ENCODE assay signal across 12 mouse cellular contexts in the genomic region with DNA sequence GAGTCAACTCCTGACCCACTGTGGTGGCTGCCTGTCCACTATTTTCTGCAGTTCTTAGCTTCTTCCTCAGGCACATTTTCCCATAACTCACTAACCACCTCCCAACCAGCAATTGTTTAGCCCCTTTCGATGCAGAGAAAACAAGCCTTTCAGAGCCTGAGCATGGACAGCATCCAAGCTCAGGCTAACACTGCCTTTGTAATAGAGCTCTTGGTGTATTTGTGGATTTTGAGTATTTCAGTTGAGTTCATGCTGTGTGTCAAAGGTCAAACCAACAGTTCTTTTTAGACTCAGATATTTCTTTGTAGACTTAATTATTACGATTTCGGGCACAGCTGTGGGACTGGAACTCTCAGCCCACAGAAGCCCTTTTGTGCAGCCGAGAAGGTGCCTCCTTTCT.
"Had no signal": no experiment of that assay in that cellular context is flagged by ENCODE, and none has a peak within 500 bp of the region (broad histone marks: within the 10 kb centered on the region; RNA-seq: fewer than 3 reads in every experiment).

No protein-coding gene starts in this region.

- H3K27me3 ChIP-seq: kidney, embryonic 15.5 days; liver, embryonic 13.5 days; megakaryocyte, embryonic 14.5 days had no signal

- H3K4me3 ChIP-seq: kidney, embryonic 15.5 days; liver, embryonic 13.5 days; megakaryocyte, embryonic 14.5 days had no signal

- H3K9me3 ChIP-seq: kidney, embryonic 15.5 days; liver, embryonic 13.5 days; megakaryocyte, embryonic 14.5 days had no signal

- DNase-seq: kidney, postnatal 10 days; kidney, postnatal 36 days; liver, embryonic 13.5 days; lung, adult 2 months; lung, postnatal 36 days; midbrain, embryonic 14.5 days; thymus, adult 18-20 months; thymus, postnatal 4 days had no signal

- ATAC-seq: lung, postnatal 0 days had no signal

- H3K36me3 ChIP-seq: kidney, embryonic 15.5 days; liver, embryonic 13.5 days had no signal

- H3K9ac ChIP-seq: kidney, embryonic 15.5 days; liver, embryonic 13.5 days had no signal

- H3K27ac ChIP-seq: kidney, embryonic 15.5 days; liver, embryonic 13.5 days had no signal

- H3K4me2 ChIP-seq: kidney, embryonic 15.5 days; liver, embryonic 13.5 days; midbrain, embryonic 11.5 days had no signal

- H3K4me1 ChIP-seq: kidney, embryonic 15.5 days; liver, embryonic 13.5 days; megakaryocyte, embryonic 14.5 days had no signal
